Mouse (Mus musculus): ENCODE data around the gene Cybc1. TPM values are rescaled to one million over a fixed set of nuclear protein-coding genes. Genes with fewer than 3 reads are reported as not detected.

Cybc1 gene
- 42.3 and 45.7 TPM in 2 replicates for polyA plus RNA-seq (2014; fragmentation: Nextera tagmentation; extraction: Ambion mirVana)

DNA sequence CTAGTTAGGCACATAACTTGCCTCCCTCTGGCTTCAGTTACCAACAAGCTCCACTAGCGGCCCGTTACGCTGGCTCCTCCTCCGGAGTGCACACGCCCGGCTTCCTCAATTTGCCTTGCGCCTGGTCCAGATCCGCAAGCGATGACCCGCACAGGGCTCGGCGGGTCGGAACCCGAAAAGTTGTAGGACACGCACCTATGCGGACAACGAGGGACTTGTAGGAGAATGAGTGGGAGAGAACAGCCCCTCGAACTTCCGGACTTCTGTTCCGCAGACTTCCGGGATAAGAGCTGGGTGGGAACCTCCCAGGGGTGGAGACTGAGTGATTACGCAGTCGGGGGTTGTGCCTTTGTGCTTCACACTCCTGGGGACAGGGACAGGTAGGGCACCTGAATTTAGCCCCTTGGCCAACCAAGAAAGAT, at the start of gene Cybc1:
Gene Cybc1 (minus strand): TSS at position 305 of the 422 bp plus-strand sequence.
- Histone ChIP-seq H3K4me2 (ENCODE audit: low read depth) (peak within 1 kb of the TSS; percentile 87), H3K36me3 (ENCODE audit: control insufficient read depth, insufficient read depth, low read length) (peaks cover 3% of the 10 kb centered on the region; the same call in 1 of the 2 replicates), H3K4me3 (ENCODE audit: low read depth, low read length) (peak within 1 kb of the TSS; percentile 52), H3K9me3 (ENCODE audit: control insufficient read depth, low read length) (no peaks in the 10 kb centered on the region), H3K4me1 (ENCODE audit: control insufficient read depth, insufficient read depth, low read length) (peaks cover 13% of the 10 kb centered on the region), H3K9ac (ENCODE audit: low read length) (peak within 1 kb of the TSS; percentile 62), H3K27me3 (ENCODE audit: control insufficient read depth, insufficient read depth, low read length) (no peaks in the 10 kb centered on the region), H3K27ac (ENCODE audit: low read depth, low read length) (no peak within 1 kb of the TSS)
- DNase-seq (ENCODE audit: low spot score) (peak; percentile 77), ATAC-seq (ENCODE audit: insufficient read depth, low FRiP score, low TSS enrichment) (peak; percentile 84)
- under 1% methylated on average over 23 of the region's 23 CpGs for WGBS

DNA sequence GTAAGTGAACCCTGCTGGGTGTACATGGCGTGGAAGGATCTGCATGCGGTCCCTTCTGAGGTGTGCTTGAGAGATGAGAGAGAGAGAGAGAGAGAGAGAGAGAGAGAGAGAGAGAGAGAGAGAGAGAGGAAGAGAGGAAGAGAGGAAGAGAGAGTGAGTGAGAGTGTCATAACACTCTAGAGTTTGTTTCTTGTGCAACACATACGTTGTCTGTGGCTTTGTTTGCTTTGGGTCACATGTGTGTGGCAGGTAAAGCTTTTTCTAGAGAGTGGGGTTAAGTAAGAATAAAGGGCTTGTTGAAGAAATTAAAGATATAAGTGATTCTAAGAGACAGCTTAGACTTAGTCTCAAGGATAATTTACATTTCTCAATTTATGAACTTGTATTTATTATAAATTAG, 48.9 kb upstream of the Cybc1 start:
- 90% methylated on average over 3 of the region's 3 CpGs for WGBS
- H3K27me3 ChIP-seq (ENCODE audit: control insufficient read depth, insufficient read depth, low read length): no peaks in the 10 kb centered on the region
- H3K27ac ChIP-seq (ENCODE audit: low read depth, low read length): no peak overlapping the region
- no peak overlapping the region for H3K4me2 ChIP-seq (ENCODE audit: low read depth)
- DNase-seq (ENCODE audit: low spot score) (no peak), ATAC-seq (ENCODE audit: insufficient read depth, low FRiP score, low TSS enrichment) (no peak)
- H3K9me3 ChIP-seq (ENCODE audit: control insufficient read depth, low read length): no peaks in the 10 kb centered on the region
- no peak overlapping the region for H3K9ac ChIP-seq (ENCODE audit: low read length)
- H3K36me3 ChIP-seq (ENCODE audit: control insufficient read depth, insufficient read depth, low read length): no peaks in the 10 kb centered on the region
- H3K4me1 ChIP-seq (ENCODE audit: control insufficient read depth, insufficient read depth, low read length): no peaks in the 10 kb centered on the region
- no peak overlapping the region for H3K4me3 ChIP-seq (ENCODE audit: low read depth, low read length)

DNA sequence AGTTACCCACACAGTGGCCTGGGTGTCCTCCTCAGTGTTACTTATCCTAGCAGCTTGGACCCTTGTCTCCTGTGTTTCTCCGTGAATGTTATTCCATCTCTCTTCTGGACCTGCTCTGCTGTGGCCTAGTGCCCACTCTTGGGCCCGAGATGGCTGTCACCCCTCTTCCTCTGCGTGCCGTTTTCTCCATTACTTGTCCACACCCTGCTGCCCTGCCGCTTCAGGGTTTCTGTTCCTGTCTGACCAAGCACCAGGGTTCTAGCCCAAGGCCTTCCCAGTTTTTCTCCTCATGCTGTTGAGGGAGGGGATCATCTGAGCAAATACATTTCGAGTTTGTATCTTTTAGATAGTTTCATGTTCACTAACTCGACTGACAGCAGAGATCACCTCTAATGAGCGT, 48.4 kb upstream of the Cybc1 start:
- Histone ChIP-seq H3K4me3 (ENCODE audit: low read depth, low read length) (no peak overlapping the region), H3K36me3 (ENCODE audit: control insufficient read depth, insufficient read depth, low read length) (no peaks in the 10 kb centered on the region), H3K9me3 (ENCODE audit: control insufficient read depth, low read length) (no peaks in the 10 kb centered on the region), H3K4me2 (ENCODE audit: low read depth) (no peak overlapping the region), H3K27me3 (ENCODE audit: control insufficient read depth, insufficient read depth, low read length) (no peaks in the 10 kb centered on the region), H3K4me1 (ENCODE audit: control insufficient read depth, insufficient read depth, low read length) (no peaks in the 10 kb centered on the region), H3K27ac (ENCODE audit: low read depth, low read length) (no peak overlapping the region), H3K9ac (ENCODE audit: low read length) (no peak overlapping the region)
- no peak for ATAC-seq (ENCODE audit: insufficient read depth, low FRiP score, low TSS enrichment)
- WGBS: 89% methylated on average over 8 of the region's 8 CpGs
- no peak for DNase-seq (ENCODE audit: low spot score)

DNA sequence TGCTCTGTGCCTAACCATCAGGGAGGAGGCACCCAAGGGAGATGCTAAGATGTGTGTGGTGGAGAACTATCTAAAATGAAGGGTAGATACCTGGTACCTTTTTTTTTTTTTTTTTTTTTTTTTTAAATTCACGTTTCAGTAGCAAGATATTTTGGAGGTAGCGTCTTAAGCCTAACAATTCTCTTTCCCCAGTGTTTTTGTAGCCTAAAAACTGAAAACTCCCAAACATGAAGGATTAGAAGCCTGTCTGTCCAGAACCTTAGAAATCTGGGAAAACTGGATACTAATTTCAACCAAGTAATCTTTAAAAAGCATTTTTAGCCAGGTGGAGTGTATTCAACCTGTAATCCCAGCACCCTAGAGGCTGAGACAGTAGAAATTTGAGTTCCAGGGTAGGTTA, 32.0 kb upstream of the Cybc1 start:
- Histone ChIP-seq H3K4me1 (ENCODE audit: control insufficient read depth, insufficient read depth, low read length) (peaks cover 8% of the 10 kb centered on the region; the same call in 1 of the 2 replicates), H3K27ac (ENCODE audit: low read depth, low read length) (no peak overlapping the region), H3K9me3 (ENCODE audit: control insufficient read depth, low read length) (no peaks in the 10 kb centered on the region), H3K27me3 (ENCODE audit: control insufficient read depth, insufficient read depth, low read length) (no peaks in the 10 kb centered on the region), H3K4me2 (ENCODE audit: low read depth) (peak overlapping the region; percentile 87), H3K9ac (ENCODE audit: low read length) (peak overlapping the region; percentile 97), H3K4me3 (ENCODE audit: low read depth, low read length) (peak overlapping the region; percentile 98), H3K36me3 (ENCODE audit: control insufficient read depth, insufficient read depth, low read length) (no peaks in the 10 kb centered on the region; the same call in 1 of the 2 replicates)
- DNase-seq (ENCODE audit: low spot score): no peak
- 61% methylated on average over 2 of the region's 2 CpGs for WGBS
- no peak for ATAC-seq (ENCODE audit: insufficient read depth, low FRiP score, low TSS enrichment)

DNA sequence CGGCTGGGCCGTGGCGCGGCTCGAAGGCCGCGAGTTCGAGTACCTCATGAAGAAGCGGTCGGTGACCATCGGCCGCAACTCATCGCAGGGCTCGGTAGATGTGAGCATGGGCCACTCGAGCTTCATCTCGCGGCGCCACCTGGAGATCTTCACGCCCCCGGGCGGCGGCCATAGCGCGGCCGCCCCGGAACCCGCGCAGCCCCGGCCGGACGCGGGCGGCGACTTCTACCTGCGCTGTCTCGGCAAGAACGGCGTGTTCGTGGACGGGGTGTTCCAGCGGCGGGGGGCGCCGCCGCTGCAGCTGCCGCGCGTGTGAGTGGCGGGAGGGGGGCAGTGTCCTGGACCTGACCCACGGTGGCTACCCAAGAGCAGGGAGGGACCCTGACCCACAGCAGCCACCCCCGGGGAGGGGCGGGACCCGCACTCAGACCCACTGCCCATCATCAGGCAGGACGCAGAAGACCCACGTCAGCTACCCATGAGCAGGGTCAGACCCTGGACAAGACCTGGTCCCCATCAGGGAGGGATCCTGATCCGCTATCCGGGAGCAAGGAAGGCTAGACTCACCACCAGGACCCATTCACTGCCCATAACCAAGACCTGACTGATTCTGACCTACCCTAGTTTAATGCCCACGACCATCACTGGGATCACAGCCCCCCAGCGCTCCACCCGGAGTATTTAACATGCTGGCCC, 31.2 kb upstream of the Cybc1 start:
- Histone ChIP-seq H3K9me3 (ENCODE audit: control insufficient read depth, low read length) (no peaks in the 10 kb centered on the region), H3K4me2 (ENCODE audit: low read depth) (peak overlapping the region; percentile 87), H3K36me3 (ENCODE audit: control insufficient read depth, insufficient read depth, low read length) (no peaks in the 10 kb centered on the region; the same call in 1 of the 2 replicates), H3K9ac (ENCODE audit: low read length) (peak overlapping the region; percentile 97), H3K4me3 (ENCODE audit: low read depth, low read length) (peak overlapping the region; percentile 98), H3K27me3 (ENCODE audit: control insufficient read depth, insufficient read depth, low read length) (no peaks in the 10 kb centered on the region), H3K27ac (ENCODE audit: low read depth, low read length) (peak overlapping the region; percentile 83), H3K4me1 (ENCODE audit: control insufficient read depth, insufficient read depth, low read length) (peaks cover 8% of the 10 kb centered on the region; the same call in 1 of the 2 replicates)
- DNase-seq (ENCODE audit: low spot score) (peak; percentile 29), ATAC-seq (ENCODE audit: insufficient read depth, low FRiP score, low TSS enrichment) (0 out of 2 replicates have a peak, but pooled peaks have one; percentile 5)
- WGBS: under 1% methylated on average over 47 of the region's 60 CpGs

DNA sequence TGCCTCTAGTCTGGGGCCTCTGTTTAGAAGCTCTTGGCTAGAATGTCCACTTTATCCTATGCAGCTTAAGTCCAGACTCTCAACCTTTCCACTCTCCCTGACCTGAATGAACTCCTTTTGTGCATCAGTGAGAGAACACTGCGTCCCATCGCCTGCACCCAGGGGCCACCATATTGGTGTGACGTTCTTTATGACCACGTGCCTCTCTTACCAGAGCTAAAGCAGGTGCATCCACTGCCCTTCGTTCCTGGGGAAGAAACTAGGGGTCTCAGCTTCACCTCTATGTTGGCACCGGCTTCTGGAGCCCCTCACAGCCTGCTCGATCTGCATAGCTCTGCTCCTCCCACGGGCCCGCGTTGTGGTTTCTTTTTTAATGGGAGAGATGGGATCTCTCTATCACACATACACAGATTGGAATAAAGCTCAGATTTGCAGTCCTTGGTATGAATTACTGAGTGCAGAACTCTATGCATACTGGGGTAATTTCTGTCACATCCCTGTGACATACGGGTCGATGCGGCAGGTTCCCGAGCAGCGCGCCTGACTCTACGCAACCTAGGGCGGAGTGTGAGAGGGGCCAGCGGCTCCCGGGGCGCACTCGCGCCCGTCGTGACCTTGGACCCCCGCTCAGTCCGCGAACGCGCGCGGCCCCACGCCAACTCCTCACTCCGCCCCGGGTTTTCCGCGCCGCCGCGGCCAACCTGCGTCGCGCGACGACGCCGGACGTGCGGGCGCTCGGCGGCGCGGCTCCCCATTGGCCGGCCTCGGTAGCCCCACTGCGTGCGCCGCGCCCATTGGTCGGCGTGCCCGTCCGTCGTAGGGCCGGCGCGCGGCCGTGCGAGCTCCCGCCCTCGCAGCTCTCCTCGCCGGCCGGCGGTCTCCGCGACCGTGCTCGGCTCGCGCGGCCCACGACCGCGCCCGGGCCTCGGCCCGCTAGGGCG, 30.3 kb upstream of the Cybc1 start, which contains the start of gene Foxk2:
Gene Foxk2 (plus strand): TSS at position 831 of the 941 bp plus-strand sequence.
- H3K27ac ChIP-seq (ENCODE audit: low read depth, low read length): peak within 1 kb of the TSS; percentile 83
- H3K4me1 ChIP-seq (ENCODE audit: control insufficient read depth, insufficient read depth, low read length): peaks cover 8% of the 10 kb centered on the region; the same call in 1 of the 2 replicates
- DNase-seq (ENCODE audit: low spot score): peak; percentile 96
- peak within 1 kb of the TSS; percentile 98 for H3K4me3 ChIP-seq (ENCODE audit: low read depth, low read length)
- peak within 1 kb of the TSS; percentile 87 for H3K4me2 ChIP-seq (ENCODE audit: low read depth)
- H3K9ac ChIP-seq (ENCODE audit: low read length): peak within 1 kb of the TSS; percentile 97
- H3K9me3 ChIP-seq (ENCODE audit: control insufficient read depth, low read length): no peaks in the 10 kb centered on the region
- WGBS: under 1% methylated on average over 75 of the region's 91 CpGs
- H3K36me3 ChIP-seq (ENCODE audit: control insufficient read depth, insufficient read depth, low read length): peaks cover 1% of the 10 kb centered on the region; the same call in 1 of the 2 replicates
- peak; percentile 97 for ATAC-seq (ENCODE audit: insufficient read depth, low FRiP score, low TSS enrichment)
- no peaks in the 10 kb centered on the region for H3K27me3 ChIP-seq (ENCODE audit: control insufficient read depth, insufficient read depth, low read length)

DNA sequence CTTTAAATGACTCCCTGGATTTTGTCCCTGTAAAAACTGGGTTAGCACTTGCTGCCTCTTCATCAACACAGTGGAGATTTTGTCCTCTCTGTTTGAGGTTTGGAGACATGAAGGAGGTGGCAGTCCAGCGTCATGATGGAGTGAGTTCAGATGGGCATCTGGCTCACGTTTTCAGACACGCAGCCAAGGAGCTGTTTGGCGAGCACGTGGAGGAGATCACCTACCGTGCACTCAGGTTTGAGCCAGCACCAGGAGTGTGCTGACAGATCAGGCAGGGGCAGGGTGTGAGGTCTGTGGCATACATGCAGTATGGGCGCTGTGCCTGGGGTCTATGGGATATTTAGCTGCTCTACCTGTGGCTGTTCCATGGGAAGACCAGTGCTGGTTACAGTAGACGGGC, 21.1 kb upstream of the Cybc1 start:
- no peak overlapping the region for H3K27ac ChIP-seq (ENCODE audit: low read depth, low read length)
- WGBS: 96% methylated on average over 8 of the region's 8 CpGs
- no peaks in the 10 kb centered on the region for H3K9me3 ChIP-seq (ENCODE audit: control insufficient read depth, low read length)
- ATAC-seq (ENCODE audit: insufficient read depth, low FRiP score, low TSS enrichment) (no peak), DNase-seq (ENCODE audit: low spot score) (no peak)
- no peak overlapping the region for H3K4me2 ChIP-seq (ENCODE audit: low read depth)
- no peak overlapping the region for H3K4me3 ChIP-seq (ENCODE audit: low read depth, low read length)
- H3K9ac ChIP-seq (ENCODE audit: low read length): no peak overlapping the region
- H3K4me1 ChIP-seq (ENCODE audit: control insufficient read depth, insufficient read depth, low read length): no peaks in the 10 kb centered on the region
- H3K36me3 ChIP-seq (ENCODE audit: control insufficient read depth, insufficient read depth, low read length): peaks cover 48% of the 10 kb centered on the region
- H3K27me3 ChIP-seq (ENCODE audit: control insufficient read depth, insufficient read depth, low read length): no peaks in the 10 kb centered on the region

DNA sequence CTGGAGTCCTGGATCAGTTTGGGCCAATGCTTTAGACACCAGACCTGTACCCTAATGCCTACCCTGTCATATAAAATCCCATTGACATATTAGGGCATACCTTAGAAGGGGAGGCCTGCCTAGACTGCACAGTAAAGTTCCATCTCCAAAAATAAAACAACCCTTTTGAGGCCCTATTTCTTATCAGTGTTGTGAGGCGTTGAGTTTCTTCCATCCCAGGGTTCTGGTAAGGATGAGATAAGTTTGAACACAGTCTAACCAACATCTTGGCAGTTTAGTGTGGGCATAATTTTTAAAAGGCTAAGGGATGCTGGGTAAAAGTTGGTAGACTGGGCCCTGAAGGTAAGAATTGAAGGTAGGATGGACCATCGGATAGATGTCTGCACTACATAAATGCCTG, 10.5 kb upstream of the Cybc1 start:
- Histone ChIP-seq H3K9ac (ENCODE audit: low read length) (no peak overlapping the region), H3K9me3 (ENCODE audit: control insufficient read depth, low read length) (no peaks in the 10 kb centered on the region), H3K27ac (ENCODE audit: low read depth, low read length) (no peak overlapping the region), H3K4me2 (ENCODE audit: low read depth) (no peak overlapping the region), H3K27me3 (ENCODE audit: control insufficient read depth, insufficient read depth, low read length) (no peaks in the 10 kb centered on the region), H3K4me3 (ENCODE audit: low read depth, low read length) (no peak overlapping the region), H3K4me1 (ENCODE audit: control insufficient read depth, insufficient read depth, low read length) (peaks cover 16% of the 10 kb centered on the region), H3K36me3 (ENCODE audit: control insufficient read depth, insufficient read depth, low read length) (peaks cover 2% of the 10 kb centered on the region)
- WGBS: 95% methylated on average over 2 of the region's 2 CpGs
- DNase-seq (ENCODE audit: low spot score) (no peak), ATAC-seq (ENCODE audit: insufficient read depth, low FRiP score, low TSS enrichment) (no peak)

Data from neural tube, embryonic 11.5 days (tissue).